Mouse (Mus musculus) MEL (cell line): ENCODE measurements around the gene Tyw1.

Experiments used
- CHD2 ChIP-seq: IDR thresholded peaks from 2 replicates; pipeline ENCODE4 v1.6.1; 2011; ENCODE audit warnings: low read length, improper control_type of control experiment
- CTCF ChIP-seq, 3 experiments: IDR thresholded peaks in 2 of 3; conservative IDR thresholded peaks in 1 of 3; 2 replicates each; pipeline ENCODE4 v1.5.1; 2011 to 2012; ENCODE audit warnings: low read length in 3 of 3, low read depth in 2 of 3, mild to moderate bottlenecking in 2 of 3, improper control_type of control experiment in 1 of 3, inconsistent platforms in 1 of 3, mixed read lengths in 1 of 3, moderate library complexity in 1 of 3; ENCODE audit not compliant: control insufficient read depth in 1 of 3, insufficient read depth in 1 of 3, poor library complexity in 1 of 3, severe bottlenecking in 1 of 3
- EP300 ChIP-seq, 2 experiments: IDR thresholded peaks; 2 replicates each; pipeline ENCODE4 v1.6.1; 2011; ENCODE audit warnings: improper control_type of control experiment in 2 of 2, low read length in 2 of 2, low read depth in 1 of 2, mild to moderate bottlenecking in 1 of 2
- GABPA ChIP-seq: IDR thresholded peaks from 2 replicates; pipeline ENCODE4 v1.6.1; 2012; ENCODE audit warnings: low read depth, mild to moderate bottlenecking, inconsistent platforms, low read length, improper control_type of control experiment, moderate library complexity
- GATA1 ChIP-seq: IDR thresholded peaks from 2 replicates; pipeline ENCODE4 v1.6.1; 2011; ENCODE audit warnings: low read depth, low read length, improper control_type of control experiment
- KAT2A ChIP-seq: conservative IDR thresholded peaks from 2 replicates; pipeline ENCODE4 v1.6.1; 2012; ENCODE audit warnings: low read depth, low read length, improper control_type of control experiment, inconsistent platforms
- MYB ChIP-seq: IDR thresholded peaks from 2 replicates; pipeline ENCODE4 v1.6.1; 2011; ENCODE audit warnings: mild to moderate bottlenecking, low read depth, low read length, improper control_type of control experiment
- POLR2A ChIP-seq, 2 experiments: IDR thresholded peaks; 2 replicates each; pipeline ENCODE4 v1.6.1; 2011 to 2012; ENCODE audit warnings: low read length in 2 of 2, mild to moderate bottlenecking in 2 of 2, control low read depth in 1 of 2, improper control_type of control experiment in 1 of 2, low read depth in 1 of 2, moderate library complexity in 1 of 2; ENCODE audit not compliant: control insufficient read depth in 1 of 2, insufficient read depth in 1 of 2, poor library complexity in 1 of 2
- POLR2AphosphoS2 ChIP-seq: IDR thresholded peaks from 2 replicates; pipeline ENCODE4 v1.6.1; 2011; ENCODE audit warnings: low read length, improper control_type of control experiment
- RAD21 ChIP-seq: IDR thresholded peaks from 2 replicates; pipeline ENCODE4 v1.6.1; 2011; ENCODE audit warnings: mild to moderate bottlenecking, low read depth, low read length, improper control_type of control experiment
- USF1 ChIP-seq: IDR thresholded peaks from 2 replicates; pipeline ENCODE4 v1.6.1; 2014; ENCODE audit warnings: low read depth, mild to moderate bottlenecking, inconsistent platforms, low read length, improper control_type of control experiment, moderate library complexity
- ZC3H11A ChIP-seq: IDR thresholded peaks from 2 replicates; pipeline ENCODE4 v1.6.1; 2012; ENCODE audit warnings: low read depth, mild to moderate bottlenecking, inconsistent platforms, low read length, improper control_type of control experiment
- ZMIZ1 ChIP-seq: IDR thresholded peaks from 2 replicates; pipeline ENCODE4 v1.6.1; 2012; ENCODE audit warnings: low read depth, mild to moderate bottlenecking, inconsistent platforms, low read length, improper control_type of control experiment, moderate library complexity

- TF ChIP-seq POLR2AphosphoS2 (no peak), POLR2A (IDR thresholded peaks at IDR 0.05; ENCODE audit: control insufficient read depth in 1 of 2, insufficient read depth in 1 of 2, low read depth in 1 of 2, low read length in 2 of 2, poor library complexity in 1 of 2) (no peak), KAT2A (no peak), ZMIZ1 (no peak), CTCF (IDR thresholded peaks at IDR 0.05 in 2 of 3, conservative IDR thresholded peaks at IDR 0.05 in 1 of 3; ENCODE audit: control insufficient read depth in 1 of 3, insufficient read depth in 1 of 3, low read depth in 2 of 3, low read length in 3 of 3, poor library complexity in 1 of 3, severe bottlenecking in 1 of 3) (peak; percentile 69 to 78 (median 76)), GABPA (no peak), RAD21 (no peak; the same call in 1 of the 2 replicates), EP300 (IDR thresholded peaks at IDR 0.05; ENCODE audit: low read depth in 1 of 2, low read length in 2 of 2) (no peak), USF1 (no peak), ZC3H11A (no peak), MYB (no peak), GATA1 (no peak), CHD2 (no peak)
Measured at GRCm38 (mm10) chr5:130267316-130267715, 11.9 kb downstream of the Tyw1 start.
